Mouse (Mus musculus) neural tube, embryonic 11.5 days (tissue): Measurements from ENCODE around the gene Naa35. TPM values are rescaled to one million over a fixed set of nuclear protein-coding genes. Genes with fewer than 3 reads are reported as not detected.

Experiments used
- polyA plus RNA-seq: library from polyadenylated mRNA; unstranded; fragments of >200 nt; fragmentation: Nextera tagmentation; extraction: Ambion mirVana; gene quantifications from 2 replicates; pipeline ENCODE4 v1.2.1, GENCODE M21; 2014

Naa35 gene
- polyA plus RNA-seq, 1 experiment from 2014 or later: 118 TPM

Other genes with a start within 250 kb of the Naa35 start
- 24.6 and 33.5 TPM in 2 replicates for gene Agtpbp1, start within 50 bp of the Naa35 start, polyA plus RNA-seq
- 138 and 142 TPM in 2 replicates for gene Golm1, start 90.6 kb downstream of the Naa35 start, polyA plus RNA-seq
- gene 4921517D22Rik, start 108.8 kb downstream of the Naa35 start, polyA plus RNA-seq: not detected in 2 replicates
- gene Spata31d1a, start 125.1 kb downstream of the Naa35 start, polyA plus RNA-seq: 0.04 TPM in 1 of 2 replicates, not detected in the other
- gene Spata31d1b, start 127.0 kb downstream of the Naa35 start, polyA plus RNA-seq: not detected in 2 replicates
- not detected in 2 replicates for gene Spata31d1d, start 146.5 kb downstream of the Naa35 start, polyA plus RNA-seq
- gene 1700014D04Rik, start 161.5 kb downstream of the Naa35 start, polyA plus RNA-seq: 0.09 TPM in 2 replicates
- 131 and 132 TPM in 2 replicates for gene Isca1, start 184.6 kb downstream of the Naa35 start, polyA plus RNA-seq
- not detected in 2 replicates for gene Gm49354, start 197.0 kb downstream of the Naa35 start, polyA plus RNA-seq
- gene Tut7, start 237.9 kb downstream of the Naa35 start, polyA plus RNA-seq: 51.8 and 53.4 TPM in 2 replicates